Mouse (Mus musculus): ENCODE data around the gene Hoxa5. TPM values are rescaled to one million over a fixed set of nuclear protein-coding genes. Genes with fewer than 3 reads are reported as not detected.

The Hoxa5 gene
- total and polyA plus RNA-seq, 3 experiments = 0.26 to 0.96 (median 0.45) TPM

DNA sequence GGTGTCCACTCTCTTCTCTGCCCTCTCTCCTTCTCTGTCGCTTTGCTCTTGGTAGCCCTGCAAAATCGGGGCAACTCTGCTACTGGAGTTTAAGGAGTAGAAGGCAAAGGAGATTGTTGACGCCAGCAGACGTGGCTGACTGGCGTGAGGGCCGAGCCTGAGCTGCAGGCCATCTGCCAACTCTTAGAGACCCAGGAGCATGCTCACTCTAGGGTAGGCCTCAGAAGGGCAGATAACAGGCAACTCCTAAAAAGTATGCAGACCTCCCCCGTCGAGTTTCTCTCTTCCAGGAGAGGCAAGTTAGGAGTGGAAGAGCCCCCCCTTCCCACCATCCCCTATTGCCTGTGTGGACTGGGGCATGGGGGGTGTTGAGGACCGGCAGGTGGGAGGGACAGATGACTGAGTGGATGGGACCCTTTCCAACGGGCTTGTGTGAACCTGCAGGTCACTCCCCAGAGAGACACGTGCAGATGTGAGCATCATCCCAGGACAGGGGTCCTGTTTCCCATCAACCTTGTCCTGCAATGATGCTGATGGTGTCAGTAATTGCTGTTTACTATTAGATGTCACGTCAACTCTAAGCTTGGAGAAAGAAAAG is 45.1 kb downstream of the Hoxa5 start:
- no peak overlapping the region for H3K9ac ChIP-seq (ENCODE audit: low read depth, low read length)
- TF ChIP-seq CTCF (IDR thresholded peaks at IDR 0.05) = no peak
- TF ChIP-seq POLR2A (IDR thresholded peaks at IDR 0.05; ENCODE audit: insufficient read depth, low read depth, low read length) = no peak
- no peak for TF ChIP-seq EP300 (IDR thresholded peaks at IDR 0.05; ENCODE audit: insufficient read depth, low read depth, low read length)
- H3K27ac ChIP-seq = peak overlapping the region; percentile 79
- H3K79me2 ChIP-seq (replicated peaks; ENCODE audit: control insufficient read depth, insufficient read depth, low read length) = no peaks in the 10 kb centered on the region
- H3K4me1 ChIP-seq (ENCODE audit: control insufficient read depth, insufficient read depth, low read length) = no peaks in the 10 kb centered on the region
- H3K4me3 ChIP-seq = peak overlapping the region; percentile 67
- no peaks in the 10 kb centered on the region for H3K36me3 ChIP-seq (ENCODE audit: control insufficient read depth, insufficient read depth, low read length)
- peak in 1 of 2 experiments; percentile 48 for DNase-seq
- 14% methylated on average over 12 of the region's 12 CpGs for WGBS
- peaks cover 8% of the 10 kb centered on the region for H3K27me3 ChIP-seq (ENCODE audit: control insufficient read depth, insufficient read depth, low read length)
- intact Hi-C loops (cut with DNase I) = loop anchor here (2.0 to 5.0 kb wide), 2 partner anchors 32 to 72 kb away; partner anchors contain the start of gene Hoxa4

DNA sequence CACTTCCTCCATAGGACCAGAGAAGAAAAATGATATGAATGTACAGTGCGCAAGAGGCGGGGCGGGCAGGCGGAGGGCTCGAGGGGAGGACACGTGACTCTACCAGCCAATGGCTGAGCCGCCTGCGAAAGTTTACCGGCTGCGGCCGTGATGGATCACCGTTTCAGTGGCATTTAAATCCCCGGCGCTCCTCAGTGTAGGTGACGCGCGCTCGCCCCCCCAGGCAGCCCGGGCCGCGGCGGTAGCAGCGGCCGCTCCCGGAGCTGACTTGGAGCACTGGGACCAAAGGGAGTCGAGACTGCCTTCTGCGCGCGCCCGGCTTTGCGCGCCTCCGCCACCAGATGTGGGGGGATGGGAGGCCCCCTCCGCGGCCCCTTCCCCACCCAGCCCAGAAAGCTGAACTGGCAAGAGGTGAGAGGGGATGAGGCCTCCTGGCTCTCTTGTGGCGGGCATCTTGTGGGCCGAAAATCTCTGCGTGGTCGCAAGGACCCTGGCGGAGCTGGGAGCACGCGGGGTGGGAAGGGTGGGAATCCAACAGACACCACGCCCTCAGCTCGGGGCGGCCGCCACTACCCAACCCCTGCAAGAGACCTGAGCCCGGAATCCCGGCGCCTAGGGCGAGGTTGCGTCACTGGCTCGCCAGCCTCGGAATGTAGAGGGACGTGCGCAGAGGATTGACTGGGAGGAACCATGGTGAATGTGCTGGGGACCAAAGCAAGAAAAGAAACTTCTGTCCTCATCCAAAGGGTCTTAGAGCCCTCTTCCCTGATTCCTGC is 45.9 kb downstream of the Hoxa5 start, which contains the start of gene Hoxa1:
Gene Hoxa1, minus strand, starts transcription at position 42 of the 776 bp plus-strand sequence.
- H3K27me3 ChIP-seq (ENCODE audit: control insufficient read depth, insufficient read depth, low read length) = peaks cover 4% of the 10 kb centered on the region; the same call in 1 of the 2 replicates
- under 1% methylated on average over 55 of the region's 55 CpGs for WGBS
- no peaks in the 10 kb centered on the region for H3K36me3 ChIP-seq (ENCODE audit: control insufficient read depth, insufficient read depth, low read length)
- TF ChIP-seq CTCF (IDR thresholded peaks at IDR 0.05) (no peak), POLR2A (IDR thresholded peaks at IDR 0.05; ENCODE audit: insufficient read depth, low read depth, low read length) (peak; percentile 41; the same call in 1 of the 2 replicates)
- H3K79me2 ChIP-seq (replicated peaks; ENCODE audit: control insufficient read depth, insufficient read depth, low read length) = no peaks in the 10 kb centered on the region
- peak within 1 kb of the TSS; percentile 67 for H3K4me3 ChIP-seq
- peak; percentile 73 to 77 for DNase-seq
- H3K9ac ChIP-seq (ENCODE audit: low read depth, low read length) = peak within 1 kb of the TSS; percentile 64
- no peaks in the 10 kb centered on the region for H3K4me1 ChIP-seq (ENCODE audit: control insufficient read depth, insufficient read depth, low read length)
- intact Hi-C loops (cut with DNase I) = loop anchor here (2.0 to 5.0 kb wide), 2 partner anchors 32 to 71 kb away; partner anchors contain the start of gene Hoxa4
- peak within 1 kb of the TSS; percentile 79 for H3K27ac ChIP-seq

DNA sequence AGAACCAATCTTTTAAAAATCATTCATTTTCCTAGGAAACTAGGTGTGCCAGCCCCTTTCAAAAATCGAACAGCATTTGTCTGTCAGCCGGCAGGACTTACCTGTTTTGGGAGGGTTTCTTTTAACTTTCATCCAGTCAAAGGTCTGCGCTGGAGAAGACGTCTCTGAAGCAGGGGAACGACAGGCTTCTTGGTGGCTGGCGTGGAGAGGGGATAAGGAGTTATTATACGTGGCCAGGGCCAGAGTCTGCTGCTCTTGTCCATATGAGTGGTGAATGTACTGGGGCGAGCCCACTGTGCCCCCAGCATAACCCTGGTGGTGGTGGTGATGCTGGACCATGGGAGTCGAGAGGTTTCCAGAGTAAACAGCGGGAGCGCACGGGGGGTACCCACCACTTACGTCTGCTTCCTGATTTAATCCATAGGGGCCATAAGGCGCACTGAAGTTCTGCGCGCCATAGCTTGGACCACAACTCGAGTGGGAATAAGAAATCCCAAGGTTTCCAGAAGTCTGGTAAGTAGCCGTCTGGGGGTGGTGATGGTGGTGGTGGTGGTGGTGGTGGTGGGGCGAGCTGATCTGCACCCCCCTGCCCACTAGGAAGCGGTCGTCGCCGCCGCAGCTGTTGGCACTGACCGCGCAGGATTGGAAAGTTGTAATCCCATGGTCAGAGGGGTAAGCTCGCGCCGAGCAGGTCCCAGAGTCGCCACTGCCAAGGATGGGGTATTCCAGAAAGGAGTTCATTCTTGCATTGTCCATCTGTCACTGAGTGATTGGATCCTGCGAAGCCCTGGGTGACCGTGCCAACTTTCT is 46.7 kb downstream of the Hoxa5 start:
- WGBS = 5% methylated on average over 31 of the region's 32 CpGs
- TF ChIP-seq EP300 (IDR thresholded peaks at IDR 0.05; ENCODE audit: insufficient read depth, low read depth, low read length) (no peak), POLR2A (IDR thresholded peaks at IDR 0.05; ENCODE audit: insufficient read depth, low read depth, low read length) (no peak), CTCF (IDR thresholded peaks at IDR 0.05) (no peak)
- intact Hi-C loops (cut with DNase I) = loop anchor here (2.0 to 5.0 kb wide), 2 partner anchors 33 to 70 kb away; partner anchors contain the start of gene Hoxa4
- Histone ChIP-seq H3K27me3 (ENCODE audit: control insufficient read depth, insufficient read depth, low read length) (peaks cover 4% of the 10 kb centered on the region; the same call in 1 of the 2 replicates), H3K27ac (no peak overlapping the region; the same call in 1 of the 2 replicates), H3K79me2 (replicated peaks; ENCODE audit: control insufficient read depth, insufficient read depth, low read length) (no peaks in the 10 kb centered on the region), H3K4me3 (peak overlapping the region; percentile 67), H3K36me3 (ENCODE audit: control insufficient read depth, insufficient read depth, low read length) (no peaks in the 10 kb centered on the region), H3K4me1 (ENCODE audit: control insufficient read depth, insufficient read depth, low read length) (no peaks in the 10 kb centered on the region), H3K9ac (ENCODE audit: low read depth, low read length) (0 out of 2 replicates have a peak overlapping the region, but pooled peaks have one; percentile 7)
- DNase-seq = no peak

DNA sequence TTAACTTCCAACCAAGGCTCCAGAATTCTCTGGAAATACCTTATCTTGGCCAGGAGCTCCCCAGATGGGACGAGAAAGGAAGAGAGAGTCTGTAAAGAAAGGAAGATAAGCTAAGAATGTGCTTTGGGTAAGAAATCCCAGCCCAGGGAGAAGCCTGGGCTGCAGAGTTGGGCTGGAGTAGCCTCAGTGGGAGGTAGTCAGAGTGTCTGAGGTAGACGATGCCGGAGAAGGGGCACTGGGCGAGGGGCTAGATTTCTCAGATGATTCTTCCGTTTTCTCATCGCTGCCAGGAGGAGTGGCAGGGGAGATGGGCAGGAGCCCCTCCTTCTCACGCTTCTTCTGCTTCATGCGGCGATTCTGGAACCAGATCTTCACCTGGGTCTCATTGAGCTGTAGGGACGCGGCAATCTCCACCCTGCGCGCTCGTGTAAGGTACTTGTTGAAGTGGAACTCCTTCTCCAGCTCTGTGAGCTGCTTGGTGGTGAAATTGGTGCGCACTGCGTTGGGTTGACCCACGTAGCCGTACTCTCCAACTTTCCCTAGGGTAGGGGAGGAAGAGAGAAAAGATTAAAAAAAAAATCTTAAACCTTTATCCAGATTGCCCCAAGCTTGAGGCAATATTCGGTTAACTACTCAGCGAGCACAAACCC is 47.7 kb downstream of the Hoxa5 start:
- Histone ChIP-seq H3K9ac (ENCODE audit: low read depth, low read length) (no peak overlapping the region), H3K27ac (no peak overlapping the region), H3K4me3 (no peak overlapping the region), H3K36me3 (ENCODE audit: control insufficient read depth, insufficient read depth, low read length) (no peaks in the 10 kb centered on the region), H3K27me3 (ENCODE audit: control insufficient read depth, insufficient read depth, low read length) (peaks cover 6% of the 10 kb centered on the region; the same call in 1 of the 2 replicates), H3K4me1 (ENCODE audit: control insufficient read depth, insufficient read depth, low read length) (no peaks in the 10 kb centered on the region), H3K79me2 (replicated peaks; ENCODE audit: control insufficient read depth, insufficient read depth, low read length) (no peaks in the 10 kb centered on the region)
- no peak for TF ChIP-seq CTCF (IDR thresholded peaks at IDR 0.05)
- no peak for TF ChIP-seq EP300 (IDR thresholded peaks at IDR 0.05; ENCODE audit: insufficient read depth, low read depth, low read length)
- TF ChIP-seq POLR2A (IDR thresholded peaks at IDR 0.05; ENCODE audit: insufficient read depth, low read depth, low read length) = no peak
- no peak for DNase-seq
- intact Hi-C loops (cut with DNase I) = loop anchor here (5.0 kb wide), 1 partner anchor 69 kb away; no protein-coding TSS in a partner anchor
- WGBS = 10% methylated on average over 20 of the region's 20 CpGs

DNA sequence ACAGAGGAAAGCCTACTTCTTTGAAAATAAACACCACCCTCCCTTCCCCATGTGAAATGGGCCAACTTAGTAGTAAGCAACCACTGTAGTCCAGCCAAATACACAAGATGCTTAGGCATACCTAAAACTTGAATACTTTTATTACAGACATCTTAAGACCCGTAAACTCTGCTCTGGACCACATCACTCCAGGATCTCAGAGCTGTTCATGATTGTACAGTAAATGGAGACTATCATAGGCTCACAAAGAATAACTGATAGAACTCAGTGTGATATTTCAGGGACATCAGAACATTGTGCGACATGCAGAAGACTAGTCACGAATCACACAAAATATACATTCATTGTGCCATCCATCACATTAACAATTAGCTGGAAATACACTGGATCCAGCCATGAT is 48.9 kb downstream of the Hoxa5 start:
- no peak overlapping the region for H3K27ac ChIP-seq
- no peak overlapping the region for H3K9ac ChIP-seq (ENCODE audit: low read depth, low read length)
- no peaks in the 10 kb centered on the region for H3K36me3 ChIP-seq (ENCODE audit: control insufficient read depth, insufficient read depth, low read length)
- peaks cover 6% of the 10 kb centered on the region; the same call in 1 of the 2 replicates for H3K27me3 ChIP-seq (ENCODE audit: control insufficient read depth, insufficient read depth, low read length)
- no peaks in the 10 kb centered on the region for H3K4me1 ChIP-seq (ENCODE audit: control insufficient read depth, insufficient read depth, low read length)
- WGBS = 71% methylated on average over 3 of the region's 3 CpGs
- H3K4me3 ChIP-seq = no peak overlapping the region
- intact Hi-C loops (cut with DNase I) = loop anchor here (5.0 kb wide), 1 partner anchor 68 kb away; no protein-coding TSS in a partner anchor
- TF ChIP-seq POLR2A (IDR thresholded peaks at IDR 0.05; ENCODE audit: insufficient read depth, low read depth, low read length) = no peak
- no peak for DNase-seq
- H3K79me2 ChIP-seq (replicated peaks; ENCODE audit: control insufficient read depth, insufficient read depth, low read length) = no peaks in the 10 kb centered on the region
